Mouse (Mus musculus) heart, embryonic 10.5 days (tissue): ENCODE results near the gene Lamb1. TPM values are rescaled to one million over a fixed set of nuclear protein-coding genes. Genes with fewer than 3 reads are reported as not detected.

Source experiments
- DNase-seq: peaks from one replicate; pipeline ENCODE4 v3.0.0-alpha.2; 2017; ENCODE audit warnings: low spot score
- H3K27ac ChIP-seq: fragments of 300-500 bp; sonication (generic); 2 replicates; pipeline ENCODE4 v1.5.1; 2016; ENCODE audit warnings: mild to moderate bottlenecking
- H3K27me3 ChIP-seq: fragments of 300-500 bp; sonication (generic); 2 replicates; pipeline ENCODE4 v1.6.1; 2016; ENCODE audit warnings: mild to moderate bottlenecking; ENCODE audit not compliant: poor library complexity, insufficient read depth, severe bottlenecking
- H3K36me3 ChIP-seq: fragments of 300-500 bp; sonication (generic); 2 replicates; pipeline ENCODE4 v1.6.1; 2016; ENCODE audit warnings: mild to moderate bottlenecking, moderate library complexity
- H3K4me1 ChIP-seq: fragments of 300-500 bp; sonication (generic); 2 replicates; pipeline ENCODE4 v1.6.1; 2016; ENCODE audit warnings: mild to moderate bottlenecking
- H3K4me3 ChIP-seq: fragments of 300-500 bp; sonication (generic); 2 replicates; pipeline ENCODE4 v1.5.1; 2016; ENCODE audit warnings: mild to moderate bottlenecking, moderate library complexity
- H3K9me3 ChIP-seq: fragments of 300-500 bp; sonication (generic); 2 replicates; pipeline ENCODE4 v1.6.1; 2016; ENCODE audit warnings: mild to moderate bottlenecking, moderate library complexity
- WGBS: fragments of 180-500 bp; shearing (Covaris S2); methylation state at CpG from one replicate; pipeline ENCODE4 v1.1.7; 2016; 5-methylcytosine and 5-hydroxymethylcytosine counted together
- polyA plus RNA-seq: library from polyadenylated mRNA; unstranded; fragments of >200 nt; fragmentation: Nextera tagmentation; extraction: Ambion mirVana; gene quantifications from 2 replicates; pipeline ENCODE4 v1.2.1, GENCODE M21; 2016

Lamb1 gene
- polyA plus RNA-seq, 1 experiment from 2014 or later, result 66.1 TPM

- Histone ChIP-seq H3K9me3 (no peaks in the 10 kb centered on the region), H3K4me1 (peaks cover 48% of the 10 kb centered on the region), H3K27ac (no peak overlapping the region), H3K27me3 (no peaks in the 10 kb centered on the region), H3K4me3 (no peak overlapping the region), H3K36me3 (peaks cover 95% of the 10 kb centered on the region)
- WGBS, result 78% methylated on average over 10 of the region's 10 CpGs
- no peak for DNase-seq
Measured at GRCm38 (mm10) chr12:31275411-31275810, 10.4 kb downstream of the Lamb1 start.

- DNase-seq, result no peak
- H3K9me3 ChIP-seq, result no peaks in the 10 kb centered on the region
- WGBS, result 90% methylated on average over 11 of the region's 11 CpGs
- H3K4me1 ChIP-seq, result peaks cover 31% of the 10 kb centered on the region
- no peak overlapping the region for H3K27ac ChIP-seq
- peaks cover 94% of the 10 kb centered on the region for H3K36me3 ChIP-seq
- H3K4me3 ChIP-seq, result no peak overlapping the region
- H3K27me3 ChIP-seq, result no peaks in the 10 kb centered on the region
Measured at GRCm38 (mm10) chr12:31278270-31278669, 13.2 kb downstream of the Lamb1 start.

GRCm38 (mm10) chr12:31280318-31280717 is 15.3 kb downstream of the Lamb1 start:
- Histone ChIP-seq H3K4me3 (no peak overlapping the region), H3K27me3 (no peaks in the 10 kb centered on the region), H3K27ac (peak overlapping the region; percentile 56; the same call in 1 of the 2 replicates), H3K36me3 (peaks cover 94% of the 10 kb centered on the region), H3K4me1 (peaks cover 24% of the 10 kb centered on the region), H3K9me3 (no peaks in the 10 kb centered on the region)
- no peak for DNase-seq
- WGBS, result 56% methylated on average over 7 of the region's 7 CpGs

- H3K4me3 ChIP-seq, result no peak overlapping the region
- 80% methylated on average over 9 of the region's 9 CpGs for WGBS
- peak overlapping the region; percentile 47; the same call in 1 of the 2 replicates for H3K27ac ChIP-seq
- H3K9me3 ChIP-seq, result no peaks in the 10 kb centered on the region
- DNase-seq, result no peak
- H3K36me3 ChIP-seq, result peaks cover 94% of the 10 kb centered on the region
- H3K27me3 ChIP-seq, result no peaks in the 10 kb centered on the region
- H3K4me1 ChIP-seq, result peaks cover 21% of the 10 kb centered on the region
Measured at GRCm38 (mm10) chr12:31281100-31281591, 16.1 kb downstream of the Lamb1 start.

- no peaks in the 10 kb centered on the region for H3K9me3 ChIP-seq
- 45% methylated on average over 5 of the region's 5 CpGs for WGBS
- no peak overlapping the region for H3K4me3 ChIP-seq
- H3K4me1 ChIP-seq, result peaks cover 21% of the 10 kb centered on the region
- H3K27ac ChIP-seq, result no peak overlapping the region
- peaks cover 94% of the 10 kb centered on the region for H3K36me3 ChIP-seq
- no peak for DNase-seq
- no peaks in the 10 kb centered on the region for H3K27me3 ChIP-seq
Measured at GRCm38 (mm10) chr12:31282241-31282640, 17.2 kb downstream of the Lamb1 start.

- 85% methylated on average over 4 of the region's 4 CpGs for WGBS
- H3K27ac ChIP-seq, result no peak overlapping the region
- DNase-seq, result no peak
- no peaks in the 10 kb centered on the region for H3K9me3 ChIP-seq
- H3K27me3 ChIP-seq, result no peaks in the 10 kb centered on the region
- no peak overlapping the region for H3K4me3 ChIP-seq
- peaks cover 94% of the 10 kb centered on the region for H3K36me3 ChIP-seq
- peaks cover 21% of the 10 kb centered on the region for H3K4me1 ChIP-seq
Measured at GRCm38 (mm10) chr12:31283131-31283530, 18.1 kb downstream of the Lamb1 start.

GRCm38 (mm10) chr12:31283617-31284136 is 18.6 kb downstream of the Lamb1 start:
- 74% methylated on average over 4 of the region's 4 CpGs for WGBS
- Histone ChIP-seq H3K4me3 (no peak overlapping the region), H3K4me1 (peaks cover 21% of the 10 kb centered on the region), H3K27me3 (no peaks in the 10 kb centered on the region), H3K9me3 (no peaks in the 10 kb centered on the region), H3K36me3 (peaks cover 94% of the 10 kb centered on the region), H3K27ac (no peak overlapping the region)
- no peak for DNase-seq

- H3K4me1 ChIP-seq, result peaks cover 24% of the 10 kb centered on the region
- H3K36me3 ChIP-seq, result peaks cover 89% of the 10 kb centered on the region
Measured at GRCm38 (mm10) chr12:31289046-31289445, 24.0 kb downstream of the Lamb1 start.

GRCm38 (mm10) chr12:31290951-31291350 is 25.9 kb downstream of the Lamb1 start:
- H3K9me3 ChIP-seq, result no peaks in the 10 kb centered on the region
- peaks cover 41% of the 10 kb centered on the region for H3K4me1 ChIP-seq
- H3K36me3 ChIP-seq, result peaks cover 81% of the 10 kb centered on the region
- WGBS, result 77% methylated on average over 3 of the region's 3 CpGs
- no peak for DNase-seq
- no peaks in the 10 kb centered on the region for H3K27me3 ChIP-seq
- H3K27ac ChIP-seq, result no peak overlapping the region
- H3K4me3 ChIP-seq, result no peak overlapping the region

More at GRCm38 (mm10) chr12:31289046-31289445, 24.0 kb downstream of the Lamb1 start:
- Histone ChIP-seq H3K4me3 (no peak overlapping the region), H3K27ac (no peak overlapping the region), H3K9me3 (no peaks in the 10 kb centered on the region), H3K27me3 (no peaks in the 10 kb centered on the region)
- 90% methylated on average over 10 of the region's 10 CpGs for whole genome bisulfite sequencing
- DNase-seq, result no peak

GRCm38 (mm10) chr12:31293361-31294142 is 28.5 kb downstream of the Lamb1 start:
- peak overlapping the region; percentile 79; the same call in 1 of the 2 replicates for H3K27ac ChIP-seq

GRCm38 (mm10) chr12:31294526-31294925 is 29.5 kb downstream of the Lamb1 start:
- 58% methylated on average over 10 of the region's 10 CpGs for WGBS
- Histone ChIP-seq H3K4me3 (no peak overlapping the region), H3K9me3 (no peaks in the 10 kb centered on the region), H3K4me1 (peaks cover 50% of the 10 kb centered on the region), H3K27me3 (no peaks in the 10 kb centered on the region), H3K27ac (peak overlapping the region; percentile 79), H3K36me3 (peaks cover 79% of the 10 kb centered on the region)
- DNase-seq, result no peak

More at GRCm38 (mm10) chr12:31293361-31294142, 28.5 kb downstream of the Lamb1 start:
- Histone ChIP-seq H3K9me3 (no peaks in the 10 kb centered on the region), H3K4me3 (no peak overlapping the region), H3K4me1 (peaks cover 45% of the 10 kb centered on the region), H3K27me3 (no peaks in the 10 kb centered on the region), H3K36me3 (peaks cover 79% of the 10 kb centered on the region)
- 38% methylated on average over 15 of the region's 15 CpGs for WGBS
- no peak for DNase-seq

GRCm38 (mm10) chr12:31294996-31295395 is 30.0 kb downstream of the Lamb1 start:
- Histone ChIP-seq H3K27me3 (no peaks in the 10 kb centered on the region), H3K4me1 (peaks cover 54% of the 10 kb centered on the region), H3K36me3 (peaks cover 80% of the 10 kb centered on the region), H3K9me3 (no peaks in the 10 kb centered on the region), H3K4me3 (no peak overlapping the region), H3K27ac (peak overlapping the region; percentile 79)
- DNase-seq, result no peak
- 66% methylated on average over 11 of the region's 11 CpGs for WGBS

GRCm38 (mm10) chr12:31295505-31295904 is 30.5 kb downstream of the Lamb1 start:
- Histone ChIP-seq H3K27me3 (no peaks in the 10 kb centered on the region), H3K4me1 (peaks cover 57% of the 10 kb centered on the region), H3K4me3 (no peak overlapping the region), H3K27ac (peak overlapping the region; percentile 79), H3K9me3 (no peaks in the 10 kb centered on the region), H3K36me3 (peaks cover 80% of the 10 kb centered on the region)
- no peak for DNase-seq
- 50% methylated on average over 3 of the region's 3 CpGs for WGBS
